Mouse (Mus musculus) retina, postnatal 7 days (tissue): ENCODE measurements around the gene Dcaf11.

Source experiments
- DNase-seq: peaks from one replicate; pipeline ENCODE4 v3.0.0-alpha.2; 2012; ENCODE audit warnings: low read depth, low spot score

Gene Dcaf11

GRCm38 (mm10) chr14:55559799-55560201, at the start of gene Dcaf11:
TSS of gene Dcaf11 (plus strand) at chr14:55560006.
- peak; percentile 92 for DNase-seq

DNA sequence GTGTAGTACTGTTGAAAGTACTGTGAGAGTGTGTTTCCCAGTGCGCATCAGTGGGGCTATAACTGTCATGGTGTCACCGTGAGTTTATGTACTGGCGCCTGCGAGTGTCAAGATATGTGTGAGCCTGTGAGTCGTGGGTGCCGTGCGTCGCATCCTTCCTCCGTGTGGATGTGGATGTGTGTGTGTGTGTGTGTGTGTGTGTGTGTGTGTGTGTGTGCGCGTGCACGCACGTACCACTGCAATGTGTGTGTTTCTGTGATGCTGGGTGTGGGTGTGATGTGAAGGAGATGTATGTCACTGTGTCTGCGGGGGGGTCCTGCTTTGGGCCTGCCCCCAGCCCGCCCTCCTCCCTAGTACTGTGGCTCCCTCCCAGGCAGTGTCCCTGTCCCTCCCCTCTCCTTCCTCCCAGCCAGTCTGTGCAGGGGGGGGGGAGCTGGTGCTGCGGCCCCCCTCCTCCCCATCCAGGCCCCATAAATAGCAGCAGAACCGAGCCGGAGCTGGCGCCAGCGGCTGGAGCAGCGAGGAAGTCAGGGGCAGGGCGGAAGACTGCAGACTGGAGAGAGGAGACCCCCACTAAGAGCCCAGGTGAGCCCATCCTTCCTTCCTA, 49.6 kb upstream of the Dcaf11 start, which contains the start of gene Cpne6:
Cpne6 (plus strand) TSS at position 321 of the 607 bp plus-strand sequence.
- no peak for DNase-seq

GRCm38 (mm10) chr14:55511037-55511436, 48.8 kb upstream of the Dcaf11 start:
- DNase-seq = no peak

DNA sequence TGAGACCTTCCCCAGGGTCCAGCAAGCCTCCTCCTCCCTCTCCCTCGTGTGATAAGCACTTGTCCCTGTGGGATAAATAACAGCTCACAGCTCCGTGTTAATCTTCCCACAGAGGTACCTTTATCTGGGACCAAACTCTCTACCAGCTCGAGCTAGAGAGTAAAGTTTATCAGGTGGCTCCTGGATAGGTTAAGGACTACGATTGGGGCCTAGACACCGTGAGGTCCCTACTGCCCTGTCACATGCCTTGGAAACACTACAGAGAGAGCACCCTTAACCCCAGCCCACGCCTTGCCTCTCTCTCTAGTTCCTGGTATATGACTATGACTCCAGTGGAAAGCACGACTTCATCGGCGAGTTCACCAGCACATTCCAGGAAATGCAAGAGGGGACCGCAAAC, 45.9 kb upstream of the Dcaf11 start:
- DNase-seq = no peak

DNA sequence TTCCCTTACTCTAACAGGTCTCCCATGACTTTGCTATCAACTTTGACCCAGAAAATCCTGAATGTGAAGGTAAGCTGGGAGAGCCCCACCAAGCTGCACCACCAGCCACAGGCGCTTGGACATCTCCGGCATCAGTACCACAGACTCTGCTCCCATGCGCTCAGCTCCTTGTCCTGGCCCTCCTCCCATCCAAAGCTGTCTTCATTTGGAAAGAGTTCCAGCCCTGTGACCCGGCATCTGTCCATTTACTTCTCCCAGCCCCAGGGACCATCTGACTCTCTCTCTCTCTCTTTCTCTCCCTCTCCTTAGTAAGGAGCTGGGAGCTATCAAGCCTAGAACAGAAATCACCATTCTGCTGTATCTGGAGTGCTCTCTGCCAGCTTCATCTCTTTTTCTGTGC, 44.0 kb upstream of the Dcaf11 start:
- DNase-seq = no peak

- no peak for DNase-seq
Measured at GRCm38 (mm10) chr14:55518897-55519296, 40.9 kb upstream of the Dcaf11 start.

DNA sequence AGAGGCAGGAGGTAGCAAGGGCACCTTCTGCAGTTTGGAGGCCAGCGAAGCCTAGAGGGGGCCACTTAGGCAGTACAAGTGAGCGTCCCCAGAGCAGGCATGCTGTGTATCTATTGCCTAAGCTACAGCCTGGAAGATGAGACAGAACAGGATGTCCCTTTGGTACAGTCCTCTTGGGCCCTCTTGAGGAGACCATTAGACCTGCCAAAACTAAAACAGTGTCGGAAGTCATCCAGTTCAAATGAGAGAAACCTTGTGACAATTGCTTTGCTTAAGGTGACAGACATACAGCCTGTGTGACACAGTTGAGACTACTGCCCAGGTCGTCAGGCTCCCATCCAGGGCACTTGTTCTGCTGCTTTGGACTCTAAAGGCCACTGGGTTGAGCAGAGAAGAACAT, 40.2 kb upstream of the Dcaf11 start:
- DNase-seq = no peak

DNA sequence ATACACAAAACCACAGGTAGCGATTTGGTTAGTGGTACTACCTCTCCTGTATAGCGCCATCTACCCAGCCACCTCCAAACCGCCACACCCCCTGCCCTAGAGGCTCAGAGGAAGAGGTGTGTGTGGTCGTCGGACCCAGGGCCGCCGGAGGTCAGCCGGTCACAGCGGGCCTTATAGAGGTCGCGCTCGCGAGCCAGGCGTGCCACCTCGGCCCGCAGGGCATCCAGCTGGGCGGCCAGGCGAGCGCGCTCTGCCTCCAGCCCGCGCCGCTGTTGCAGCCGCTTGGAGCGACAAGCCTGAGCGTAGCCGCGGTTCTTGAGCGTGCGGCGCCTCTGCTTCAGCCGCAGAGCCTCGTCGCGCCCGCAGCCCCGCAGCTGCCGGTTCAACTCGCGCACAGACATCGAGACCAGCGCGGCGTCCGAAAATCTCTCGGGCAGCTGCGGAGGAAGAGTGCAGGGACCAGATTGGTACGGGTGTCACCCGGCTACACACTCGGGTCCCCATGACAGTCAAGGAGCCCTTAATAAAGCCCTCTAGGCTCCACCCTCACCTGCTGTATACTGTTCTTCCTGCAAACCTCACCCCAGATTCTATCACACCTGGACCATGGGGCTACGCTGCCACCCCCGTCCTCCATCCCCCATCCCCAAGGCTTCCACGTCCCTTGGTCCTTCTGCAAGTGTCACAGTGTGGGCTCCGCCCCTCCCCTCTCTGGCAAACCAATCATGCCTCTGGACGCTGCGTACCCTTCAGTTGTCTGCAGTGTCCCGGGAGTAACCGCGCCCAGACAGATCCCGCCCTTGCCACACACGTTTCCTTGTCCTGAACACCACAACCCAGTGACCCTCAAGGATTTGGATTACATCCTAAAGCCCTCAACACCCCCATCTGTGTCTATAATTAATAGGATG, 39.1 kb upstream of the Dcaf11 start:
- DNase-seq = peak; percentile 82

DNA sequence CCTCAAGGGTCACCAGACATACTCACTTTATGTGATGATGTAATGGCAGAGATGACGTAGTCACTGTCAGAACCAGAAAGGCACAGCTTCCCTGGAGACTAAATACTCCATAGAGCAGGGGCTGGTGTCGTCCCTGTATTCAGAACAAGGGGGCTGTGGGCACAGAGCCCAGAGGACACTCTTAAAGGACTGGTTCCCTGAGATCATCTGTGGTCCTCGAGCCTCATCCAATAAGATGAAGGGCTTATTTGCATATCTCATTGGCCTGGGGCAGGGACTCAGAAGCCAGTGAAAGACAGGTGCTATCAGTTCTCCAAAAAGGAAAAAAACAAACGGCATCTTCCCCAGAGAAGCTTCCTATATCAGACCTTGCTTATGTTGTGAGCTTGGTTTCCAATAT, 35.7 kb upstream of the Dcaf11 start:
- peak; percentile 63 for DNase-seq

DNA sequence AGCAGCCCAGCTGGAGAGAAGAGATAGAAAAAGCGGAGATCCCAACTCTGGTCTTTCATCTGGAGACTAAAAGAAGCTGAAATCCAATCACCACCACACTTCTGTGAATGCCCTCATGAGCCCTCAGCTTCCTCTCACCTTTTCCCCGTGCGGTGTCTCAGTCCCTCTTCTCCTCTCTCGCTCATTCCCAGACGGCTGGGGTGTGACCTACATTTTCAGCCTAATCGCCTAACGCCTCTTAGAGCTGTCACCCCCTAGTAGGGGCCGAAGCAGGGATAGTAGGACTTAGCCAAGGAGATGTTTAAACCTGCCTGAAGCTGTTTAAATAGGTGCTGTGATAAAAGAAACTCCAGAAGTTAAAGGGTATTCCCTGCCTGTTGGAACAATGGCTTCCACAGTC, 35.0 kb upstream of the Dcaf11 start, which contains the start of gene Nrl:
Nrl (minus strand) TSS at position 197 of the 400 bp plus-strand sequence.
- DNase-seq = peak; percentile 79

- DNase-seq = peak; percentile 58
Measured at GRCm38 (mm10) chr14:55526674-55527073, 33.1 kb upstream of the Dcaf11 start.

DNA sequence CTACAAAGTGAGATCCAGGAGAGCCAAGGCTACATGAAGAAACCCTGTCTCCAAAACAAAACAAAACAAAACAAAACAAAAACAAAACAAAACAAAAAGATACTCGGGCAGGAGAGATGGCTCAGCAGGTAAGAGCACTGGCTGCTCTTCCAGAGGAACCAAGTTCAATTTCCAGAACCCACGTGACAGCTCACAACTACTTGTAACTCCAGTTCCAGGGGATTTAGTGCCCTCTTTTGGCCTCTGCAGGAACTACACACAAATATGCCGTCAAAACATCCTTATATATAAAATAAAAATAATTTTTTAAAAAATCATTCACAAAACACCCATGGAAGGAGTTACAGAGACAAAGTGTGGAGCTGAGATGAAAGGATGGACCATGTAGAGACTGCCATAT, 31.9 kb upstream of the Dcaf11 start:
- DNase-seq = no peak

- no peak for DNase-seq
Measured at GRCm38 (mm10) chr14:55536116-55536745, 23.6 kb upstream of the Dcaf11 start.

DNA sequence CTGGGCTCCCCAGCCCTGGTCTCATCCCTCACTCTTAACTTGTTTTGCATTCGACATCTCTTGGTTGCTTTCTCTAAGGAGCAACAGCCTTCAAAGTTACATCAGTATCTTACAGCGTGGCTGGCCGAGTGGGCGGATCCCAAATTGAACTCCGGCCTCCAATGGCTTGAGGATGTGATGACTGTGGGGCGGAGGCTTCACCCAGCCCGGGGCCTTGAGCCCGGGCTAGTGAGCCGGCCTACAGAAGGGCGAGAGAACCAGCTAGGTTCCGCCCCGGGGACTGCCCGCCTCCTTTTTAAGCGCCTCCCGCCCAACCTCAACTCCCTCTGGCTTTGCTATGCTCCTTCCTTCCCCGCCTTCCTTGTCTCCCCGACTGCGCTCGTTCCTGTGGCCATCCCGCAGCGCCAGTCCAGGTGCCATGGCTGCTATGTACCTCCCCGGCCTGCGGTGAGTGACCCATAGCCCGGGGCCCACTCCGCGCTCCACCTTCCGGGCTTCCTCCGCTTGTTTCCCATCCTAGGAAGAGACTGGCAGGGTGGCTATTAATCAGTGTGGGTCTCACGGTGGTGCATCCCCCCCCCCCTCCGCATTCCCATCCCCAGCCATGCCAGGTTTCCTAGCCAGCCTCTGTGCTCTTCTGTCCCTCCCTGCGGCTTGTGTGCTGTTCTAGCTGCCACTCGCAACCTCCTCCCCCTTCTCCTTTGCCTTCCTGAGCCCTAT, 19.6 kb upstream of the Dcaf11 start, which contains the start of gene Pck2:
Pck2 (plus strand) TSS at position 200 of the 720 bp plus-strand sequence.
- DNase-seq = no peak

- DNase-seq = peak; percentile 61
Measured at GRCm38 (mm10) chr14:55540787-55541321, 19.0 kb upstream of the Dcaf11 start.

GRCm38 (mm10) chr14:55542268-55542667, 17.5 kb upstream of the Dcaf11 start:
- DNase-seq = no peak

DNA sequence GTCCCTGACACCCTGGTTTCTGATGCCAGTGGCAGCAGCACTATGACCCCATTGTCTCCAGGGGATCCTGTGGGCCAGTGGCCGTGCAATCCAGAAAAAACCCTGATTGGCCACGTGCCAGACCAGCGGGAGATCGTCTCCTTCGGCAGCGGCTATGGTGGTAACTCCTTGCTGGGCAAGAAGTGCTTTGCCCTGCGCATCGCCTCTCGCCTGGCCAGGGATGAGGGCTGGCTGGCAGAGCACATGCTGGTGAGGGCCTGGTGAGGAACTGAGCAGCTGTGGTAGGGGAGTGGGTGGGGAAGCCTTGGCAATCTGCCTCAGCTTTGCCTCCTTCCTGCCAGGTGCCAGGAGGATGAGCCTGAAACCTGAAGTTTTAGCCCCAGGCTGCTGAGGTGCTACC, 15.5 kb upstream of the Dcaf11 start:
- DNase-seq = no peak

- no peak for DNase-seq
Measured at GRCm38 (mm10) chr14:55550191-55550590, 9.6 kb upstream of the Dcaf11 start.

- DNase-seq = no peak
Measured at GRCm38 (mm10) chr14:55551347-55551746, 8.5 kb upstream of the Dcaf11 start.

GRCm38 (mm10) chr14:55551794-55552193, 8.0 kb upstream of the Dcaf11 start:
- no peak for DNase-seq

- no peak for DNase-seq
Measured at GRCm38 (mm10) chr14:55554635-55555034, 5.2 kb upstream of the Dcaf11 start.
